11 mouse cellular contexts compared by ENCODE assay signal in genomic region chr4:139343718-139344117, GRCm38 (mm10). TPM values are rescaled to one million over a fixed set of nuclear protein-coding genes. Genes with fewer than 3 reads are reported as not detected.
DNase-seq lines count a peak whose midpoint lies in the region; ATAC-seq and TF ChIP-seq lines count a peak whose summit lies in the region.
"Had no signal": no experiment of that assay in that cellular context is flagged by ENCODE, and none has a peak within 500 bp of the region (broad histone marks: within the 10 kb centered on the region; RNA-seq: fewer than 3 reads in every experiment).

No protein-coding gene starts in this region.

- TF ChIP-seq POLR2A in lung, adult 2 months (IDR thresholded peaks at IDR 0.05; ENCODE audit: borderline replicate concordance, extremely low read depth, low read depth, low read length), result no peak

- no peak for TF ChIP-seq CTCF in lung, adult 2 months (IDR thresholded peaks at IDR 0.05; ENCODE audit: insufficient read depth, low read length)

- 62% methylated on average over 5 of the region's 5 CpGs for WGBS in heart, embryonic 11.5 days (ENCODE audit: insufficient replicate concordance)
- 52% methylated on average over 5 of the region's 5 CpGs for WGBS in lung, adult 2 months
- 61% methylated on average over 5 of the region's 5 CpGs for WGBS in neural tube, embryonic 15.5 days

- peaks cover 11% of the 10 kb centered on the region for H3K36me3 ChIP-seq in heart, embryonic 11.5 days (ENCODE audit: control insufficient read depth, insufficient read depth, low read length)
- H3K36me3 ChIP-seq in neural tube, embryonic 15.5 days, result peaks cover 34% of the 10 kb centered on the region

- no peak overlapping the region for H3K4me3 ChIP-seq in heart, embryonic 11.5 days (ENCODE audit: low read depth, low read length)
- H3K4me3 ChIP-seq in lung, adult 2 months (replicated peaks; ENCODE audit: extremely low read depth, low read depth, low read length), result no peak overlapping the region
- H3K4me3 ChIP-seq in neural tube, embryonic 15.5 days (replicated peaks), result no peak overlapping the region
- H3K4me3 ChIP-seq: left cerebral cortex, adult 2 months; midbrain, embryonic 12.5 days had no signal

- ATAC-seq in heart, embryonic 11.5 days (replicated peaks; ENCODE audit: insufficient number of reproducible peaks, low FRiP score, low TSS enrichment), result no peak
- no peak for ATAC-seq in neural tube, embryonic 15.5 days (ENCODE audit: low FRiP score)

- no peaks in the 10 kb centered on the region for H3K9me3 ChIP-seq in heart, embryonic 11.5 days (replicated peaks; ENCODE audit: control insufficient read depth, low read length)
- H3K9me3 ChIP-seq in neural tube, embryonic 15.5 days (replicated peaks), result no peaks in the 10 kb centered on the region
- H3K9me3 ChIP-seq: midbrain, embryonic 12.5 days had no signal

- H3K9ac ChIP-seq in heart, embryonic 11.5 days (ENCODE audit: low read depth, low read length), result no peak overlapping the region
- H3K9ac ChIP-seq in neural tube, embryonic 15.5 days (replicated peaks), result no peak overlapping the region
- H3K9ac ChIP-seq: midbrain, embryonic 12.5 days had no signal

- H3K4me1 ChIP-seq in heart, embryonic 11.5 days (ENCODE audit: control insufficient read depth, insufficient read depth, low read length), result no peaks in the 10 kb centered on the region
- no peaks in the 10 kb centered on the region for H3K4me1 ChIP-seq in lung, adult 2 months (ENCODE audit: control insufficient read depth, insufficient read depth, low read length)
- H3K4me1 ChIP-seq in neural tube, embryonic 15.5 days, result no peaks in the 10 kb centered on the region
- H3K4me1 ChIP-seq: midbrain, embryonic 12.5 days had no signal

- no peak overlapping the region for H3K27ac ChIP-seq in heart, embryonic 11.5 days (ENCODE audit: low read depth, low read length)
- no peak overlapping the region for H3K27ac ChIP-seq in neural tube, embryonic 15.5 days (replicated peaks)
- H3K27ac ChIP-seq: left cerebral cortex, adult 2 months; midbrain, embryonic 12.5 days had no signal

- no peaks in the 10 kb centered on the region for H3K27me3 ChIP-seq in heart, embryonic 11.5 days (ENCODE audit: control insufficient read depth, insufficient read depth, low read length)
- no peaks in the 10 kb centered on the region for H3K27me3 ChIP-seq in neural tube, embryonic 15.5 days (replicated peaks)
- H3K27me3 ChIP-seq: midbrain, embryonic 12.5 days had no signal

- peak; percentile 32 for DNase-seq in heart, postnatal 4 days
- peak; percentile 17 for DNase-seq in NIH3T3 (ENCODE audit: low read depth)
- peak; percentile 22 to 34 for DNase-seq in cerebellum, postnatal 36 days
- peak; percentile 34 to 48 for DNase-seq in left cerebral cortex, postnatal 25 days (ENCODE audit: low spot score in 2 of 2)
- DNase-seq in lung, adult 2 months, result no peak
- no peak for DNase-seq in spleen, postnatal 14 days (ENCODE audit: low spot score in 2 of 2)
- DNase-seq: heart, adult 18-20 months had no signal

- intact Hi-C loops in left cerebral cortex, postnatal 25 days (cut with DNase I), result no loop called here

- H3K4me2 ChIP-seq in heart, embryonic 11.5 days, result no peak overlapping the region
- H3K4me2 ChIP-seq in neural tube, embryonic 15.5 days, result no peak overlapping the region
- H3K4me2 ChIP-seq: midbrain, embryonic 12.5 days had no signal

RNA-seq across cellular contexts. Expression of gene Mrto4, which starts 8.7 kb away (rescaled TPM):
- total RNA-seq in heart, postnatal 4 days (2021), result 10 to 100 TPM; 46.5 to 47.7 TPM
- polyA plus RNA-seq in heart, embryonic 11.5 days (2014; fragmentation: Nextera tagmentation; extraction: Ambion mirVana), result 88.6 and 98.2 TPM in 2 replicates
- total RNA-seq in left cerebral cortex, postnatal 25 days (2021), result 10 to 100 TPM; 43.3 to 45.7 TPM
- polyA plus RNA-seq in lung, adult 2 months (2012; rRNA removed), result 12.4 and 17.9 TPM in 2 replicates
- polyA plus RNA-seq in neural tube, embryonic 15.5 days (2015; fragmentation: Nextera tagmentation; extraction: Ambion mirVana), result 77.3 and 94.5 TPM in 2 replicates

RNA-seq across cellular contexts. Expression of gene Emc1, which starts 8.7 kb away (rescaled TPM):
- 10 to 100 TPM; 46.8 to 50.1 TPM for total RNA-seq in heart, postnatal 4 days (2021)
- 31.8 and 38.4 TPM in 2 replicates for polyA plus RNA-seq in heart, embryonic 11.5 days (2014; fragmentation: Nextera tagmentation; extraction: Ambion mirVana)
- total RNA-seq in left cerebral cortex, postnatal 25 days (2021), result 10 to 100 TPM; 80.2 to 86.8 TPM
- 38.3 and 42.7 TPM in 2 replicates for polyA plus RNA-seq in lung, adult 2 months (2012; rRNA removed)
- polyA plus RNA-seq in neural tube, embryonic 15.5 days (2015; fragmentation: Nextera tagmentation; extraction: Ambion mirVana), result 41.2 and 43.9 TPM in 2 replicates

RNA-seq across cellular contexts. Expression of gene Ubr4, which starts 8.7 kb away (rescaled TPM):
- total RNA-seq in heart, postnatal 4 days (2021), result 100 to 1,000 TPM; 124 to 126 TPM
- polyA plus RNA-seq in heart, embryonic 11.5 days (2014; fragmentation: Nextera tagmentation; extraction: Ambion mirVana), result 69.0 and 71.5 TPM in 2 replicates
- total RNA-seq in left cerebral cortex, postnatal 25 days (2021), result 100 to 1,000 TPM; 172 to 174 TPM
- 163 and 183 TPM in 2 replicates for polyA plus RNA-seq in lung, adult 2 months (2012; rRNA removed)
- polyA plus RNA-seq in neural tube, embryonic 15.5 days (2015; fragmentation: Nextera tagmentation; extraction: Ambion mirVana), result 79.0 and 82.5 TPM in 2 replicates

RNA-seq across cellular contexts. Expression of gene Akr7a5, which starts 33.2 kb away (rescaled TPM):
- 10 to 100 TPM; 28.4 to 32.9 TPM for total RNA-seq in heart, postnatal 4 days (2021)
- polyA plus RNA-seq in heart, embryonic 11.5 days (2014; fragmentation: Nextera tagmentation; extraction: Ambion mirVana), result 51.1 and 53.7 TPM in 2 replicates
- total RNA-seq in left cerebral cortex, postnatal 25 days (2021), result 10 to 100 TPM; 24.4 to 30.1 TPM
- polyA plus RNA-seq in lung, adult 2 months (2012; rRNA removed), result 30.9 and 32.4 TPM in 2 replicates
- polyA plus RNA-seq in neural tube, embryonic 15.5 days (2015; fragmentation: Nextera tagmentation; extraction: Ambion mirVana), result 64.4 and 78.1 TPM in 2 replicates

RNA-seq across cellular contexts. Expression of gene Pqlc2, which starts 33.2 kb away (rescaled TPM):
- total RNA-seq in heart, postnatal 4 days (2021), result 1 to 10 TPM; 3.9 TPM
- polyA plus RNA-seq in heart, embryonic 11.5 days (2014; fragmentation: Nextera tagmentation; extraction: Ambion mirVana), result 11.3 and 12.8 TPM in 2 replicates
- 10 to 100 TPM; 12.6 to 13.0 TPM for total RNA-seq in left cerebral cortex, postnatal 25 days (2021)
- polyA plus RNA-seq in lung, adult 2 months (2012; rRNA removed), result 28.1 and 34.0 TPM in 2 replicates
- 14.0 and 14.1 TPM in 2 replicates for polyA plus RNA-seq in neural tube, embryonic 15.5 days (2015; fragmentation: Nextera tagmentation; extraction: Ambion mirVana)

Comparison
In these comparisons a context has a peak if more than half of its experiments do, and no peak if none do; other contexts are left out.
1. DNase-seq: peak in heart, postnatal 4 days (single experiment), NIH3T3 (single experiment), cerebellum, postnatal 36 days (2 of 2) and left cerebral cortex, postnatal 25 days (2 of 2); none in lung, adult 2 months (single experiment) and spleen, postnatal 14 days (0 of 2).